10 mouse cellular contexts compared by ENCODE assay signal in genomic region chr19:33380386-33380785, GRCm38 (mm10). TPM values are rescaled to one million over a fixed set of nuclear protein-coding genes. Genes with fewer than 3 reads are reported as not detected.
DNase-seq lines count a peak whose midpoint lies in the region; ATAC-seq lines count a peak whose summit lies in the region.
"Had no signal": no experiment of that assay in that cellular context is flagged by ENCODE, and none has a peak within 500 bp of the region (broad histone marks: within the 10 kb centered on the region; RNA-seq: fewer than 3 reads in every experiment).

No protein-coding gene starts in this region.

- no peaks in the 10 kb centered on the region for H3K9me3 ChIP-seq in kidney, embryonic 16.5 days (ENCODE audit: low read length)
- H3K9me3 ChIP-seq in heart, embryonic 11.5 days (replicated peaks; ENCODE audit: control insufficient read depth, low read length), result no peaks in the 10 kb centered on the region
- H3K9me3 ChIP-seq: embryonic facial prominence, embryonic 12.5 days; limb, embryonic 15.5 days had no signal

- 10% methylated on average over 3 of the region's 3 CpGs for WGBS in kidney, embryonic 16.5 days
- 11% methylated on average over 3 of the region's 3 CpGs for WGBS in heart, embryonic 11.5 days (ENCODE audit: insufficient replicate concordance)

- H3K9ac ChIP-seq in kidney, embryonic 16.5 days (replicated peaks; ENCODE audit: low read length), result no peak overlapping the region
- H3K9ac ChIP-seq in heart, embryonic 11.5 days (ENCODE audit: low read depth, low read length), result no peak overlapping the region
- H3K9ac ChIP-seq: embryonic facial prominence, embryonic 12.5 days; limb, embryonic 15.5 days had no signal

- no peak overlapping the region for H3K27ac ChIP-seq in kidney, embryonic 16.5 days (ENCODE audit: low read length)
- no peak overlapping the region for H3K27ac ChIP-seq in heart, embryonic 11.5 days (ENCODE audit: low read depth, low read length)
- H3K27ac ChIP-seq: embryonic facial prominence, embryonic 12.5 days; limb, embryonic 15.5 days had no signal

- H3K36me3 ChIP-seq in kidney, embryonic 16.5 days (ENCODE audit: insufficient read depth, low read length), result no peaks in the 10 kb centered on the region
- no peaks in the 10 kb centered on the region for H3K36me3 ChIP-seq in heart, embryonic 11.5 days (ENCODE audit: control insufficient read depth, insufficient read depth, low read length)
- H3K36me3 ChIP-seq: embryonic facial prominence, embryonic 12.5 days; limb, embryonic 15.5 days had no signal

- no peak overlapping the region for H3K4me2 ChIP-seq in kidney, embryonic 16.5 days (replicated peaks; ENCODE audit: low read depth, low read length)
- H3K4me2 ChIP-seq in heart, embryonic 11.5 days, result no peak overlapping the region
- H3K4me2 ChIP-seq: embryonic facial prominence, embryonic 12.5 days; limb, embryonic 15.5 days had no signal

- H3K4me3 ChIP-seq in kidney, embryonic 16.5 days (ENCODE audit: low read length), result no peak overlapping the region
- H3K4me3 ChIP-seq in heart, embryonic 11.5 days (ENCODE audit: low read depth, low read length), result no peak overlapping the region
- H3K4me3 ChIP-seq: embryonic facial prominence, embryonic 12.5 days; limb, embryonic 15.5 days had no signal

- DNase-seq in kidney, postnatal 25 days, result no peak
- DNase-seq in ES-CJ7 (ENCODE audit: low read depth, low spot score), result peak; percentile 27
- DNase-seq in gastrocnemius, postnatal 25 days, result no peak

- H3K27me3 ChIP-seq in kidney, embryonic 16.5 days (ENCODE audit: insufficient read depth, low read length), result no peaks in the 10 kb centered on the region
- H3K27me3 ChIP-seq in heart, embryonic 11.5 days (ENCODE audit: control insufficient read depth, insufficient read depth, low read length), result no peaks in the 10 kb centered on the region
- H3K27me3 ChIP-seq: embryonic facial prominence, embryonic 12.5 days; limb, embryonic 15.5 days had no signal

- H3K4me1 ChIP-seq in kidney, embryonic 16.5 days (ENCODE audit: insufficient read depth, low read length), result no peaks in the 10 kb centered on the region
- no peaks in the 10 kb centered on the region for H3K4me1 ChIP-seq in heart, embryonic 11.5 days (ENCODE audit: control insufficient read depth, insufficient read depth, low read length)
- H3K4me1 ChIP-seq: embryonic facial prominence, embryonic 12.5 days; limb, embryonic 15.5 days had no signal

- ATAC-seq in kidney, embryonic 16.5 days (ENCODE audit: low FRiP score, low TSS enrichment), result peak; percentile 51; the same call in 1 of the 2 replicates
- ATAC-seq in common myeloid progenitor, adult 5-6 weeks (replicated peaks; ENCODE audit: low read depth, poor library complexity, severe bottlenecking), result peak; percentile 65
- ATAC-seq in megakaryocyte, adult 5-6 weeks (ENCODE audit: poor library complexity, severe bottlenecking), result peak; percentile 51; the same call in 1 of the 2 replicates
- ATAC-seq in erythroblast, adult 5-6 weeks (replicated peaks; ENCODE audit: low FRiP score, poor library complexity, severe bottlenecking), result no peak
- ATAC-seq in heart, embryonic 11.5 days (replicated peaks; ENCODE audit: insufficient number of reproducible peaks, low FRiP score, low TSS enrichment), result no peak

RNA-seq across cellular contexts. Expression of gene Rnls, which starts 11.7 kb away (rescaled TPM):
- 7.3 and 8.2 TPM in 2 replicates for polyA plus RNA-seq in kidney, embryonic 16.5 days (2015; fragmentation: Nextera tagmentation; extraction: Ambion mirVana)
- total RNA-seq in common myeloid progenitor, adult 5-6 weeks (2017), result 0.15 and 1.9 TPM in 2 replicates
- total RNA-seq in megakaryocyte, adult 5-6 weeks (2015), result 1.2 and 2.8 TPM in 2 replicates
- 1.8 and 3.5 TPM in 2 replicates for total RNA-seq in megakaryocyte, adult 5-6 weeks (2017)
- 1.7 and 2.5 TPM in 2 replicates for total RNA-seq in erythroblast, adult 5-6 weeks (2015; ENCODE audit: low replicate concordance)
- total RNA-seq in erythroblast, adult 5-6 weeks (2017; ENCODE audit: low replicate concordance), result not detected in 2 replicates
- total RNA-seq in gastrocnemius, postnatal 25 days (2021), result 1 to 10 TPM; 7.9 to 9.1 TPM
- polyA plus RNA-seq in heart, embryonic 11.5 days (2014; fragmentation: Nextera tagmentation; extraction: Ambion mirVana), result 8.9 and 10.2 TPM in 2 replicates

Comparison
In these comparisons a context has a peak if more than half of its experiments do, and no peak if none do; other contexts are left out.
1. ATAC-seq: peak in kidney, embryonic 16.5 days (single experiment), common myeloid progenitor, adult 5-6 weeks (single experiment) and megakaryocyte, adult 5-6 weeks (single experiment); none in erythroblast, adult 5-6 weeks (single experiment) and heart, embryonic 11.5 days (single experiment).